Mouse (Mus musculus): Measurements from ENCODE around the gene Notch4.

Gene Notch4

DNA sequence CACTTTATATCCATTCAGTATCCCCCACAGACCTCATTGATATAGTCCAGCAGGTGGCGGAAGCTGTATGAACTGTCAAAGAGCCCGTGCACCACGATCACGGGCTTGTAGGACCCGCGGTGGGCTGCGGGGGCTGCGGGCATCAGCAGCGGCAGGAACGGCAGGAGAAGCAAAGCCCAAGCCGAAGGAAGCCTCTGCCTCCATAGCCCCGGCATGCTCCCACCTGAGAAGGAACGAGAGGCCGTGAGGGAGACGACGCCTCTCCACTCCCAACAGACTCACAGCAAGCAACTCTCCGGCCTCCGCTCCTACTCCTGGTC lies 62.7 kb downstream of the Notch4 start:
- peak; percentile 51 for DNase-seq (ENCODE audit: extremely low spot score)

GRCm38 (mm10) chr17:34627093-34627942 lies 63.2 kb downstream of the Notch4 start:
- DNase-seq (ENCODE audit: extremely low spot score) = peak; percentile 92

DNA sequence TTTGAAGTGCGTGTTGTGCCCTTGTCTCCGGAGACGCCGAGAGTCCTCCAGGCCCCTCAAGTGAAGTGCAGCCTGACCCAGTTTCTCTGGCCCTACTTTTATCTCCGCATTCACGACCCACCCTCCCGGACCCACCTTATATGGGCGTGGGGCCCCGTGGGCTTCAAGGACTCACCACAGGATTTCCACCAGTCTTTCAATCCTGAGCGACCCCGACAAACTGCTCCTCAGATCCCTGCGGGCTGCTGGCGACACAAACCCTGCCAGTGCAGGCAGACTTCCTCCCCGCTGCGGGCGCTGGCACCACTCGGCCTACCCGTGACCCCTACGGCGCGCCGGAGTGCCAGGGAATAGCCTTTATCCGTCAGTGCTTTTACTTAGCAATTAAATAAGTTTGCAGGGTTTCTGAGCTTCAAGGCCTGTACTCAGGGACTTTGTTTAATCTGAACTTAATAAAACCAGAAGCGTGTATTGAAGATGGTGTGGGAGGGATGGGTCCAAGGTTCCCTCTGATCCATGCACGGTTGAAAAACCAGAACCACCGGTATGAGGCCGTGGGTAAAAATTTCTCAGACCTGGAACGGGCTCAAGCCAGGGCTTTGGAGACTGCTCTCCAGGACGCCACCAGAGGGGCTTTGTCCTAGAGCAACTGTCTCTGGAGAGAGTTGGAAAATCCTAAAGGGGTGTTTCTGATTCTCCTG lies 64.0 kb downstream of the Notch4 start, which contains the start of gene Ppt2:
Gene Ppt2, minus strand, starts transcription at position 568 of the 701 bp plus-strand sequence.
- no peak for DNase-seq (ENCODE audit: extremely low spot score)

DNA sequence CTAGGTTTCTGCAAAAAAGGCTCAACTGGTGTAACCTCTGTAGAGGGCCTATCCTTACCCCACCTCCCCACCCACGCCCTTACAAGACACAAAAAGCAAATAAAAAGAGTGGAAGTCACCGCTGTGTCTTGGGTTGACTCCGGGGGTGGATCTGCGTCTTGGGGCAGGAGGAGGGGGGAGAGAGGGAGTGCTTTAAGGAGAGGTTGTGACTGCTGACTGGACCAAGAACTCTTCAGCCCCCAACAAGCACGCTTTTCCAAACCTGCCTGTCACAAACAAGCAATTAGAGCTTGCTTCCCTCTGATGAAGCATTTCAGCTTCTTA lies 64.5 kb downstream of the Notch4 start:
- no peak for DNase-seq (ENCODE audit: extremely low spot score)

DNA sequence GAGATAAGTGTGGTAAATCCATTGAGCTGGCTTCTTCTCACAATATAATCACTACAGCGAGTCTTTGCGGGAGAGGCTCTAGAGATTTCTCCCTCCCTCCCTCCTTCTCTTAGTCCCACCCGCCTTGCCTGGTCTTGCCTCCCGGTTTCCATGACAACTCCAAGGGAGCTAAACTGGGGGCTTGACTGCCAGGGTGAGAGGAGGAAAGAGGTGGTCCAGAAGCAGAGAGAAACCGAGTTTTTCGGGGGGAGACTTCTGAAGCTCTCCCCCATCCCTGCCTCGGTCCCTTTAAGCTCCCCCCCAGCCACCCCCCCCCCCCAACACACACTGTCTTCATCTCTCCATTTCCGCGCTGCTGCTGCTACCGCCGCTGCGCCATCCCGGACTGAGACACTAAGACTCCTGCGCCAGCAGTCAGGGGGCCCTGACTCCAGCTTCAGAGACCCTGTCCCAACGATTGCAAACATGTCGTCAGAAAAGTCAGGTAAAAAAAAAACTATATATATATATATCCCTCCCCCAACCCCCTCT lies 65.2 kb downstream of the Notch4 start, which contains the start of gene Prrt1:
Gene Prrt1, plus strand, starts transcription at position 313 of the 531 bp plus-strand sequence.
- DNase-seq (ENCODE audit: extremely low spot score) = peak; percentile 41

- DNase-seq (ENCODE audit: extremely low spot score) = no peak
Observed at GRCm38 (mm10) chr17:34629796-34630603, 65.9 kb downstream of the Notch4 start.

- no peak for DNase-seq (ENCODE audit: extremely low spot score)
Observed at GRCm38 (mm10) chr17:34630761-34631301, 66.8 kb downstream of the Notch4 start.

GRCm38 (mm10) chr17:34631647-34632046 lies 67.6 kb downstream of the Notch4 start:
- no peak for DNase-seq (ENCODE audit: extremely low spot score)

- DNase-seq (ENCODE audit: extremely low spot score) = peak; percentile 69
Observed at GRCm38 (mm10) chr17:34632261-34632691, 68.2 kb downstream of the Notch4 start.

GRCm38 (mm10) chr17:34635671-34636070 lies 71.6 kb downstream of the Notch4 start:
- DNase-seq (ENCODE audit: extremely low spot score) = no peak

DNA sequence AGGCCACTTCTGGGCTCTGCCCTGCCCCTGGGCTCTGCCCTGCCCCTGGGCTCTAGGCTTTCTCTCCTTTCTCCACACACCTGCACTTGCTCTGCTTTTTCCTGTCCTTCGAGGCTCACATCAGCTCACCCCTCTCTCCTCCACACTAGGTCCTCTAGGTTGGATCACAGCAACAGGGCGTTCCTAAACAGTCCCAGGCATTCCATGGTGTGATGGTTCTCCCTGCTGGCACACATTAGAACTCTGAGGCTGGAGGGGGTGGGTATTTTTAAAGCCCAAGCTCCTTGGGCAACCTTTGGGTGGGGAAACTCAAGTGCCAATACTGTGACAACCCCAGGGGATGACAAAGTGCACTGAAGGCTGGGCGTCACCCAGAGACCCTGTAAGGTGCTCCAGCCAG lies 73.4 kb downstream of the Notch4 start:
- no peak for DNase-seq (ENCODE audit: extremely low spot score)
